Mouse (Mus musculus): Measurements from ENCODE around the gene Vps36. TPM values are rescaled to one million over a fixed set of nuclear protein-coding genes. Genes with fewer than 3 reads are reported as not detected.

Gene Vps36
- polyA plus RNA-seq, 1 experiment from 2014 or later, result 31.1 TPM

Other genes starting within 250 kb of the Vps36 start
- gene Defb13, start 246.0 kb upstream of the Vps36 start, polyA plus RNA-seq (2016; fragmentation: Nextera tagmentation; extraction: Ambion mirVana), result not detected in 2 replicates
- not detected in 2 replicates for gene Fam90a1a, start 234.1 kb upstream of the Vps36 start, polyA plus RNA-seq (2016; fragmentation: Nextera tagmentation; extraction: Ambion mirVana)
- gene Ccdc70, start 223.0 kb upstream of the Vps36 start, polyA plus RNA-seq (2016; fragmentation: Nextera tagmentation; extraction: Ambion mirVana), result not detected in 2 replicates
- gene Atp7b, start 132.5 kb upstream of the Vps36 start, polyA plus RNA-seq (2016; fragmentation: Nextera tagmentation; extraction: Ambion mirVana), result 2.5 TPM in 2 replicates
- gene Alg11, start 132.1 kb upstream of the Vps36 start, polyA plus RNA-seq (2016; fragmentation: Nextera tagmentation; extraction: Ambion mirVana), result 30.3 and 34.4 TPM in 2 replicates
- 0.29 and 0.69 TPM in 2 replicates for gene Nek5, start 67.8 kb upstream of the Vps36 start, polyA plus RNA-seq (2016; fragmentation: Nextera tagmentation; extraction: Ambion mirVana)
- 7.6 and 9.1 TPM in 2 replicates for gene Nek3, start 26.4 kb upstream of the Vps36 start, polyA plus RNA-seq (2016; fragmentation: Nextera tagmentation; extraction: Ambion mirVana)
- 37.5 and 46.4 TPM in 2 replicates for gene Ckap2, start 7.0 kb upstream of the Vps36 start, polyA plus RNA-seq (2016; fragmentation: Nextera tagmentation; extraction: Ambion mirVana)
- 9.2 and 11.4 TPM in 2 replicates for gene Thsd1, start 34.5 kb downstream of the Vps36 start, polyA plus RNA-seq (2016; fragmentation: Nextera tagmentation; extraction: Ambion mirVana)
- gene Tpte, start 90.6 kb downstream of the Vps36 start, polyA plus RNA-seq (2016; fragmentation: Nextera tagmentation; extraction: Ambion mirVana), result not detected in 2 replicates
- gene Slc25a15, start 205.8 kb downstream of the Vps36 start, polyA plus RNA-seq (2016; fragmentation: Nextera tagmentation; extraction: Ambion mirVana), result 14.6 and 17.0 TPM in 2 replicates
- gene Mrps31, start 218.6 kb downstream of the Vps36 start, polyA plus RNA-seq (2016; fragmentation: Nextera tagmentation; extraction: Ambion mirVana), result 38.4 and 40.8 TPM in 2 replicates

All from hindbrain, embryonic 10.5 days (tissue).